In genomic region chr13:88564978-88565377, GRCm38 (mm10) we compare ENCODE assay signal across 15 mouse cellular contexts.
DNase-seq lines count a peak whose midpoint lies in the region; ATAC-seq and TF ChIP-seq lines count a peak whose summit lies in the region.
"Had no signal": no experiment of that assay in that cellular context is flagged by ENCODE, and none has a peak within 500 bp of the region (broad histone marks: within the 10 kb centered on the region; RNA-seq: fewer than 3 reads in every experiment).

No protein-coding gene starts in this region.

- H3K9ac ChIP-seq in forebrain, embryonic 15.5 days (replicated peaks), result no peak overlapping the region
- H3K9ac ChIP-seq in forebrain, embryonic 11.5 days (ENCODE audit: low read length), result no peak overlapping the region
- H3K9ac ChIP-seq in forebrain, postnatal 0 days, result no peak overlapping the region
- no peak overlapping the region for H3K9ac ChIP-seq in forebrain, embryonic 13.5 days
- H3K9ac ChIP-seq: embryonic facial prominence, embryonic 12.5 days had no signal

- H3K4me3 ChIP-seq in forebrain, embryonic 15.5 days, result no peak overlapping the region
- no peak overlapping the region for H3K4me3 ChIP-seq in forebrain, embryonic 11.5 days (ENCODE audit: low read depth, low read length)
- no peak overlapping the region for H3K4me3 ChIP-seq in forebrain, postnatal 0 days (ENCODE audit: low read depth, low read length)
- H3K4me3 ChIP-seq in forebrain, embryonic 13.5 days, result no peak overlapping the region
- H3K4me3 ChIP-seq: embryonic facial prominence, embryonic 10.5 days; embryonic facial prominence, embryonic 12.5 days had no signal

- no peaks in the 10 kb centered on the region for H3K4me1 ChIP-seq in forebrain, embryonic 15.5 days
- no peaks in the 10 kb centered on the region for H3K4me1 ChIP-seq in forebrain, embryonic 11.5 days (replicated peaks; ENCODE audit: control insufficient read depth, insufficient read depth, low read length)
- H3K4me1 ChIP-seq in forebrain, postnatal 0 days (ENCODE audit: insufficient read depth), result no peaks in the 10 kb centered on the region
- no peaks in the 10 kb centered on the region for H3K4me1 ChIP-seq in forebrain, embryonic 13.5 days
- H3K4me1 ChIP-seq: embryonic facial prominence, embryonic 10.5 days; embryonic facial prominence, embryonic 12.5 days had no signal

- DNase-seq in forebrain, embryonic 11.5 days (ENCODE audit: low spot score), result no peak
- DNase-seq in forebrain, postnatal 0 days, result no peak
- no peak for DNase-seq in gastrocnemius, postnatal 10 days
- DNase-seq: adrenal gland, adult 2 months; adrenal gland, postnatal 10 days; adrenal gland, postnatal 25 days; cerebellum, adult 11-12 months; cerebellum, adult 2 months; cerebellum, adult 9-10 months; cerebellum, postnatal 10 days; cerebellum, postnatal 25 days had no signal

- 45% methylated on average over 1 of the region's 1 CpGs for WGBS in forebrain, embryonic 15.5 days
- WGBS in forebrain, embryonic 11.5 days, result 76% methylated on average over 1 of the region's 1 CpGs
- WGBS in forebrain, postnatal 0 days, result 52% methylated on average over 1 of the region's 1 CpGs
- 80% methylated on average over 1 of the region's 1 CpGs for WGBS in forebrain, embryonic 13.5 days

- H3K27me3 ChIP-seq in forebrain, embryonic 15.5 days, result no peaks in the 10 kb centered on the region
- H3K27me3 ChIP-seq in forebrain, embryonic 11.5 days (ENCODE audit: control insufficient read depth, insufficient read depth, low read length), result no peaks in the 10 kb centered on the region
- no peaks in the 10 kb centered on the region for H3K27me3 ChIP-seq in forebrain, postnatal 0 days (ENCODE audit: insufficient read depth, low read length)
- no peaks in the 10 kb centered on the region for H3K27me3 ChIP-seq in forebrain, embryonic 13.5 days
- H3K27me3 ChIP-seq: embryonic facial prominence, embryonic 12.5 days had no signal

- peak; percentile 53; the same call in 1 of the 2 replicates for ATAC-seq in forebrain, embryonic 15.5 days (replicated peaks)
- ATAC-seq in forebrain, embryonic 11.5 days (replicated peaks; ENCODE audit: low FRiP score), result no peak
- ATAC-seq in forebrain, postnatal 0 days, result peak; percentile 27; the same call in 1 of the 2 replicates
- ATAC-seq in forebrain, embryonic 13.5 days, result no peak

- no peak overlapping the region for H3K27ac ChIP-seq in forebrain, embryonic 15.5 days (replicated peaks)
- no peak overlapping the region for H3K27ac ChIP-seq in forebrain, embryonic 11.5 days (ENCODE audit: low read depth, low read length)
- no peak overlapping the region for H3K27ac ChIP-seq in forebrain, postnatal 0 days (ENCODE audit: low read depth, low read length)
- H3K27ac ChIP-seq in forebrain, embryonic 13.5 days, result no peak overlapping the region
- H3K27ac ChIP-seq: embryonic facial prominence, embryonic 10.5 days; embryonic facial prominence, embryonic 12.5 days had no signal

- H3K4me2 ChIP-seq in forebrain, embryonic 15.5 days (replicated peaks), result no peak overlapping the region
- H3K4me2 ChIP-seq in forebrain, embryonic 11.5 days (ENCODE audit: low read depth, low read length, severe bottlenecking), result no peak overlapping the region
- H3K4me2 ChIP-seq in forebrain, postnatal 0 days (ENCODE audit: low read depth), result no peak overlapping the region
- no peak overlapping the region for H3K4me2 ChIP-seq in forebrain, embryonic 13.5 days
- H3K4me2 ChIP-seq: embryonic facial prominence, embryonic 12.5 days had no signal

- TF ChIP-seq CTCF in forebrain, postnatal 0 days (IDR thresholded peaks at IDR 0.05; ENCODE audit: low read depth), result no peak

- no peaks in the 10 kb centered on the region for H3K36me3 ChIP-seq in forebrain, embryonic 15.5 days
- H3K36me3 ChIP-seq in forebrain, embryonic 11.5 days (ENCODE audit: control insufficient read depth, insufficient read depth, low read length), result no peaks in the 10 kb centered on the region
- no peaks in the 10 kb centered on the region for H3K36me3 ChIP-seq in forebrain, postnatal 0 days (ENCODE audit: insufficient read depth)
- no peaks in the 10 kb centered on the region for H3K36me3 ChIP-seq in forebrain, embryonic 13.5 days (ENCODE audit: poor library complexity, severe bottlenecking)
- H3K36me3 ChIP-seq: embryonic facial prominence, embryonic 10.5 days; embryonic facial prominence, embryonic 12.5 days had no signal

- H3K9me3 ChIP-seq in forebrain, embryonic 15.5 days, result no peaks in the 10 kb centered on the region
- H3K9me3 ChIP-seq in forebrain, embryonic 11.5 days (ENCODE audit: control insufficient read depth, low read length), result no peaks in the 10 kb centered on the region
- no peaks in the 10 kb centered on the region for H3K9me3 ChIP-seq in forebrain, postnatal 0 days (ENCODE audit: low read length)
- no peaks in the 10 kb centered on the region for H3K9me3 ChIP-seq in forebrain, embryonic 13.5 days (replicated peaks)
- H3K9me3 ChIP-seq: embryonic facial prominence, embryonic 10.5 days; embryonic facial prominence, embryonic 12.5 days had no signal

Comparison
In these comparisons a context has a peak if more than half of its experiments do, and no peak if none do; other contexts are left out.
1. ATAC-seq: peak in forebrain, embryonic 15.5 days (single experiment) and forebrain, postnatal 0 days (single experiment); none in forebrain, embryonic 11.5 days (single experiment) and forebrain, embryonic 13.5 days (single experiment).